Mouse (Mus musculus) MEL (cell line): ENCODE data around the gene Gm21973. TPM values are rescaled to one million over a fixed set of nuclear protein-coding genes. Genes with fewer than 3 reads are reported as not detected.

Experiments used
- DNase-seq: peaks from one replicate; pipeline ENCODE4 v3.0.0; 2011; ENCODE audit warnings: low read depth, low spot score
- H3K27ac ChIP-seq: 2 replicates; pipeline ENCODE4 v1.5.1; 2012; ENCODE audit warnings: low read depth, mild to moderate bottlenecking, control low read depth, low read length, moderate library complexity; ENCODE audit not compliant: control insufficient read depth
- H3K27me3 ChIP-seq, 2 experiments: fragments of 150-350 bp in 1 of 2; sonication (generic) in 1 of 2; 2 replicates each; pipeline ENCODE4 v1.6.1; 2012; ENCODE audit warnings: low read length in 2 of 2, mild to moderate bottlenecking in 2 of 2, improper control_type of control experiment in 1 of 2, moderate library complexity in 1 of 2; ENCODE audit not compliant: insufficient read depth in 2 of 2, control insufficient read depth in 1 of 2
- H3K36me3 ChIP-seq, 2 experiments: 2 replicates each; pipeline ENCODE4 v1.6.1; 2012 to 2014; ENCODE audit warnings: low read length in 2 of 2, improper control_type of control experiment in 1 of 2, inconsistent platforms in 1 of 2, mild to moderate bottlenecking in 1 of 2; ENCODE audit not compliant: insufficient read depth in 2 of 2, control insufficient read depth in 1 of 2
- H3K4me1 ChIP-seq, 2 experiments: fragments of 150-350 bp in 1 of 2; sonication (generic) in 1 of 2; 2 replicates each; pipeline ENCODE4 v1.6.1; 2012; ENCODE audit warnings: low read length in 2 of 2, improper control_type of control experiment in 1 of 2, mild to moderate bottlenecking in 1 of 2; ENCODE audit not compliant: insufficient read depth in 2 of 2, control insufficient read depth in 1 of 2
- H3K4me3 ChIP-seq, 2 experiments: fragments of 150-350 bp in 1 of 2; sonication (generic) in 1 of 2; 2 replicates each; pipeline ENCODE4 v1.5.1; 2012; ENCODE audit warnings: low read depth in 2 of 2, low read length in 2 of 2, mild to moderate bottlenecking in 2 of 2, moderate library complexity in 2 of 2, control low read depth in 1 of 2, improper control_type of control experiment in 1 of 2; ENCODE audit not compliant: control insufficient read depth in 1 of 2, insufficient read depth in 1 of 2
- H3K79me2 ChIP-seq: 2 replicates; pipeline ENCODE4 v1.6.1; 2012; ENCODE audit warnings: mild to moderate bottlenecking, low read length, moderate library complexity; ENCODE audit not compliant: control insufficient read depth, poor library complexity, insufficient read depth
- H3K9ac ChIP-seq: 2 replicates; pipeline ENCODE4 v1.6.1; 2012; ENCODE audit warnings: low read depth, mild to moderate bottlenecking, control low read depth, low read length, moderate library complexity; ENCODE audit not compliant: control insufficient read depth, poor library complexity, severe bottlenecking
- H3K9me3 ChIP-seq: fragments of 150-350 bp; sonication (generic); replicated peaks from 2 replicates; pipeline ENCODE4 v1.6.1; 2012; ENCODE audit warnings: mild to moderate bottlenecking, low read length, improper control_type of control experiment, moderate library complexity; ENCODE audit not compliant: insufficient read depth
- CHD1 ChIP-seq: IDR thresholded peaks from 2 replicates; pipeline ENCODE4 v1.6.1; 2012; ENCODE audit warnings: low read depth, mild to moderate bottlenecking, inconsistent platforms, low read length, improper control_type of control experiment
- CHD2 ChIP-seq: IDR thresholded peaks from 2 replicates; pipeline ENCODE4 v1.6.1; 2011; ENCODE audit warnings: low read length, improper control_type of control experiment
- CTCF ChIP-seq, 3 experiments: IDR thresholded peaks in 2 of 3; conservative IDR thresholded peaks in 1 of 3; 2 replicates each; pipeline ENCODE4 v1.5.1; 2011 to 2012; ENCODE audit warnings: low read length in 3 of 3, low read depth in 2 of 3, mild to moderate bottlenecking in 2 of 3, improper control_type of control experiment in 1 of 3, inconsistent platforms in 1 of 3, mixed read lengths in 1 of 3, moderate library complexity in 1 of 3; ENCODE audit not compliant: control insufficient read depth in 1 of 3, insufficient read depth in 1 of 3, poor library complexity in 1 of 3, severe bottlenecking in 1 of 3
- ELF1 ChIP-seq: IDR thresholded peaks from 2 replicates; pipeline ENCODE4 v1.6.1; 2014; ENCODE audit warnings: low read depth, mild to moderate bottlenecking, inconsistent platforms, low read length, improper control_type of control experiment, moderate library complexity
- GABPA ChIP-seq: IDR thresholded peaks from 2 replicates; pipeline ENCODE4 v1.6.1; 2012; ENCODE audit warnings: low read depth, mild to moderate bottlenecking, inconsistent platforms, low read length, improper control_type of control experiment, moderate library complexity
- HCFC1 ChIP-seq: IDR thresholded peaks from 2 replicates; pipeline ENCODE4 v1.6.1; 2012; ENCODE audit warnings: low read depth, mild to moderate bottlenecking, inconsistent platforms, low read length, improper control_type of control experiment, moderate library complexity
- KAT2A ChIP-seq: conservative IDR thresholded peaks from 2 replicates; pipeline ENCODE4 v1.6.1; 2012; ENCODE audit warnings: low read depth, low read length, improper control_type of control experiment, inconsistent platforms
- MAX ChIP-seq: IDR thresholded peaks from 2 replicates; pipeline ENCODE4 v1.6.1; 2011; ENCODE audit warnings: low read length, improper control_type of control experiment
- MAZ ChIP-seq: IDR thresholded peaks from 2 replicates; pipeline ENCODE4 v1.6.1; 2012; ENCODE audit warnings: low read depth, mild to moderate bottlenecking, inconsistent platforms, low read length, improper control_type of control experiment
- MEF2A ChIP-seq: IDR thresholded peaks from 2 replicates; pipeline ENCODE4 v1.6.1; 2014; ENCODE audit warnings: low read depth, mild to moderate bottlenecking, inconsistent platforms, low read length, improper control_type of control experiment; ENCODE audit not compliant: poor library complexity, insufficient replicate concordance, severe bottlenecking; ENCODE audit errors: extremely low read depth
- MYB ChIP-seq: IDR thresholded peaks from 2 replicates; pipeline ENCODE4 v1.6.1; 2011; ENCODE audit warnings: mild to moderate bottlenecking, low read depth, low read length, improper control_type of control experiment
- NELFE ChIP-seq: IDR thresholded peaks from 2 replicates; pipeline ENCODE4 v1.6.1; 2011; ENCODE audit warnings: low read depth, low read length, improper control_type of control experiment
- NRF1 ChIP-seq: IDR thresholded peaks from 2 replicates; pipeline ENCODE4 v1.6.1; 2014; ENCODE audit warnings: low read depth, mild to moderate bottlenecking, inconsistent platforms, low read length, improper control_type of control experiment, moderate library complexity; ENCODE audit not compliant: poor library complexity, insufficient read depth, severe bottlenecking
- POLR2A ChIP-seq, 2 experiments: IDR thresholded peaks; 2 replicates each; pipeline ENCODE4 v1.6.1; 2011 to 2012; ENCODE audit warnings: low read length in 2 of 2, mild to moderate bottlenecking in 2 of 2, control low read depth in 1 of 2, improper control_type of control experiment in 1 of 2, low read depth in 1 of 2, moderate library complexity in 1 of 2; ENCODE audit not compliant: control insufficient read depth in 1 of 2, insufficient read depth in 1 of 2, poor library complexity in 1 of 2
- POLR2AphosphoS2 ChIP-seq: IDR thresholded peaks from 2 replicates; pipeline ENCODE4 v1.6.1; 2011; ENCODE audit warnings: low read length, improper control_type of control experiment
- POLR2AphosphoS5 ChIP-seq: IDR thresholded peaks from 2 replicates; pipeline ENCODE4 v1.6.1; 2012; ENCODE audit warnings: low read depth, borderline replicate concordance, mild to moderate bottlenecking, inconsistent platforms, low read length, moderate library complexity, mixed read lengths
- RCOR1 ChIP-seq: IDR thresholded peaks from 2 replicates; pipeline ENCODE4 v1.6.1; 2012; ENCODE audit warnings: low read depth, mild to moderate bottlenecking, inconsistent platforms, low read length, improper control_type of control experiment
- SMC3 ChIP-seq: IDR thresholded peaks from 2 replicates; pipeline ENCODE4 v1.6.1; 2011; ENCODE audit warnings: low read depth, low read length, improper control_type of control experiment
- TCF12 ChIP-seq: IDR thresholded peaks from 2 replicates; pipeline ENCODE4 v1.6.1; 2014; ENCODE audit warnings: low read depth, mild to moderate bottlenecking, inconsistent platforms, low read length, improper control_type of control experiment, moderate library complexity
- USF2 ChIP-seq, 2 experiments: IDR thresholded peaks; 2 replicates each; pipeline ENCODE4 v1.6.1; 2011 to 2012; ENCODE audit warnings: improper control_type of control experiment in 2 of 2, low read length in 2 of 2, borderline replicate concordance in 1 of 2, inconsistent platforms in 1 of 2, low read depth in 1 of 2, mild to moderate bottlenecking in 1 of 2; ENCODE audit not compliant: insufficient read depth in 1 of 2
- ZC3H11A ChIP-seq: IDR thresholded peaks from 2 replicates; pipeline ENCODE4 v1.6.1; 2012; ENCODE audit warnings: low read depth, mild to moderate bottlenecking, inconsistent platforms, low read length, improper control_type of control experiment
- ZKSCAN1 ChIP-seq: IDR thresholded peaks from 2 replicates; pipeline ENCODE4 v1.6.1; 2012; ENCODE audit warnings: low read depth, mild to moderate bottlenecking, inconsistent platforms, low read length, improper control_type of control experiment, moderate library complexity
- ZMIZ1 ChIP-seq: IDR thresholded peaks from 2 replicates; pipeline ENCODE4 v1.6.1; 2012; ENCODE audit warnings: low read depth, mild to moderate bottlenecking, inconsistent platforms, low read length, improper control_type of control experiment, moderate library complexity
- ZNF384 ChIP-seq: IDR thresholded peaks from 2 replicates; pipeline ENCODE4 v1.6.1; 2012; ENCODE audit warnings: low read depth, mild to moderate bottlenecking, inconsistent platforms, low read length, improper control_type of control experiment
- polyA plus RNA-seq, 2 experiments: library from polyadenylated mRNA; stranded (reverse) in 1 of 2; unstranded in 1 of 2; fragments of >175 nt in 1 of 2; fragments of >200 nt in 1 of 2; gene quantifications; 2 replicates each; pipeline versions ENCODE4 v1.2.1 to v1.2.4; 2012; ENCODE audit warnings: low replicate concordance in 2 of 2, low read depth in 1 of 2; ENCODE audit not compliant: insufficient read length in 2 of 2, insufficient read depth in 1 of 2, missing spikeins in 1 of 2
- total RNA-seq: library from RNA; depleted of rRNA; stranded (reverse); fragments of 300-350 nt; gene quantifications from 2 replicates; pipeline ENCODE4 v1.2.3, GENCODE M21; 2012

Gm21973 gene
- total and polyA plus RNA-seq, 3 experiments = not detected

GRCm38 (mm10) chr15:10332566-10332965, 7.4 kb downstream of the Gm21973 start:
- Histone ChIP-seq H3K9ac (no peak overlapping the region), H3K4me3 (no peak overlapping the region), H3K36me3 (no peaks in the 10 kb centered on the region), H3K79me2 (no peaks in the 10 kb centered on the region), H3K27me3 (peaks cover 0 to 2% of the 10 kb centered on the region in 2 experiments; a peak in 1 of 4 replicates), H3K27ac (no peak overlapping the region), H3K4me1 (no peaks in the 10 kb centered on the region), H3K9me3 (no peaks in the 10 kb centered on the region)
- TF ChIP-seq TCF12 (no peak), MAZ (no peak), MYB (no peak), NRF1 (no peak), ZMIZ1 (no peak), SMC3 (no peak), POLR2AphosphoS5 (no peak), RCOR1 (no peak), POLR2A (IDR thresholded peaks at IDR 0.05; ENCODE audit: control insufficient read depth in 1 of 2, insufficient read depth in 1 of 2, low read depth in 1 of 2, low read length in 2 of 2, poor library complexity in 1 of 2) (no peak), GABPA (no peak), CHD2 (no peak), ZKSCAN1 (no peak), USF2 (IDR thresholded peaks at IDR 0.05; ENCODE audit: borderline replicate concordance in 1 of 2, insufficient read depth in 1 of 2, low read depth in 1 of 2, low read length in 2 of 2) (no peak), MAX (no peak), NELFE (no peak), CTCF (IDR thresholded peaks at IDR 0.05 in 2 of 3, conservative IDR thresholded peaks at IDR 0.05 in 1 of 3; ENCODE audit: control insufficient read depth in 1 of 3, insufficient read depth in 1 of 3, low read depth in 2 of 3, low read length in 3 of 3, poor library complexity in 1 of 3, severe bottlenecking in 1 of 3) (no peak), POLR2AphosphoS2 (no peak), ZC3H11A (no peak)
- no peak for DNase-seq

- Histone ChIP-seq H3K36me3 (no peaks in the 10 kb centered on the region), H3K79me2 (no peaks in the 10 kb centered on the region), H3K4me3 (no peak overlapping the region), H3K27ac (no peak overlapping the region), H3K4me1 (no peaks in the 10 kb centered on the region), H3K9me3 (no peaks in the 10 kb centered on the region), H3K27me3 (peaks cover 0 to under 1% of the 10 kb centered on the region in 2 experiments; a peak in 1 of 4 replicates), H3K9ac (no peak overlapping the region)
- no peak for DNase-seq
- TF ChIP-seq ZNF384 = no peak
- no peak for TF ChIP-seq MEF2A
- TF ChIP-seq CHD1 = no peak
- no peak for TF ChIP-seq ELF1
- TF ChIP-seq TCF12 = no peak
- TF ChIP-seq KAT2A = no peak
- no peak for TF ChIP-seq ZKSCAN1
- TF ChIP-seq GABPA = no peak
- TF ChIP-seq MAX = no peak
- no peak for TF ChIP-seq HCFC1
- TF ChIP-seq RCOR1 = no peak
- TF ChIP-seq, all 39 proteins: peak for 0
These were observed 13.4 kb downstream of the Gm21973 start for GRCm38 (mm10) chr15:10338606-10339005.
